Mouse (Mus musculus) liver, adult 2 months (tissue): Measurements from ENCODE around the gene Slc16a14.

Experiments
- CTCF ChIP-seq: fragments of 200-500 bp; IDR thresholded peaks from 2 replicates; pipeline ENCODE4 v1.5.1; 2011; ENCODE audit warnings: low read depth, low read length, control low read depth
- POLR2A ChIP-seq: fragments of 200-500 bp; IDR thresholded peaks from 2 replicates; pipeline ENCODE4 v1.6.1; 2011; ENCODE audit warnings: low read length, control low read depth; ENCODE audit not compliant: insufficient read depth; ENCODE audit errors: extremely low read depth

DNA sequence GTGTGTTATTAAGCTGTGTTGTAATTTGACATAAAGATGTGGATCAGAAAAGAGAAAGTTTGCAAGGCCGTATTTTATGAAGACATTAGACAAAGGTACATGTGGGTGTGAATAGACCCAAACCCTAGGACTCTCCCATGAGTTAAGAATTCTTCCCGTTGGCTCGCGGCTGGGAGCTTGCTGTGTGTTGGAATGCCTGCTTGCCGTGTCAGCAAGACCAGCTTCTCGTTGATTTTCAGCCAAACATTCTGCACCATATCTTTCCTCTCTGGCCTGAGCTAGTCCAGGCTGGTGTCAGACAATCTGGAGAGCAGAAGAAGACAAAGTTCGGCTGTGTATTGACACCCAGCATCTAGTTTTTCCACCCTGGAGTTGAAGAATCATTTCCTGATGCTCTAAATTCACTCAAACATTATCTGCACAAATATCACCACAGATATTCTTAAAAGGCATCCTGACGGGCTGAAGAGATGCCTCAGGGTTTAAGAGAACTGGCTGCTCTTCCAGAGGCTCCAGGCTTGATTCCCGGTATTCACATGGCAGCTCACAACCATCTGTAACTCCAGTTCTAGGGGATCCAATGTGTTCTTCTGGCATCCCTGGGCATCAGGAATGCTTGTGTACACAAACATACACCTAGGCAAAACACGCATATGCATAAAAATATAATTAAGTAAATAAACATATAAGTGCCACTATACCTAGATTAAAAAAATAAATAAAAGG, 17.7 kb upstream of the Slc16a14 start:
- TF ChIP-seq CTCF (no peak), POLR2A (no peak)
